Mouse (Mus musculus) mouse embryonic stem cell (cell line): ENCODE results near the gene Gys2.
"Not testable (repeated sequence)": the region's sequence is repeated elsewhere in the genome, so short reads cannot be mapped to it uniquely, and the experiment has no call there.

Experiments
- in situ Hi-C, 2 experiments: fragments of 300-500 bp; cut with MboI; formaldehyde crosslinking; loops; 1 replicate in 1 of 2; 3 replicates in 1 of 2; pipeline ENCODE4 v1.14.3; 2019 to 2020; ENCODE audit warnings: low sequenced_read_pairs in 2 of 2, low pct_unique_long_range_greater_than_20kb in 1 of 2, mixed read lengths in 1 of 2; ENCODE audit not compliant: unreplicated experiment in 1 of 2

Gys2 gene

GRCm38 (mm10) chr6:142472801-142473203 lies at the start of gene Gys2:
Gene Gys2 (minus strand): TSS chr6:142473109.
- in situ Hi-C loops, result no loop called here

GRCm38 (mm10) chr6:142521591-142522110 lies 48.7 kb upstream of the Gys2 start:
- in situ Hi-C loops, result loop anchor here (10.0 to 25.0 kb wide), 3 partner anchors 213 to 616 kb away; no protein-coding TSS in a partner anchor

- in situ Hi-C loops, result loop anchor here (10.0 to 25.0 kb wide), 3 partner anchors 134 to 618 kb away; partner anchors contain the start of genes Golt1b (in 1 of the 2) and Recql (in 1 of the 2)
Observed at GRCm38 (mm10) chr6:142519110-142519509, 46.2 kb upstream of the Gys2 start.

GRCm38 (mm10) chr6:142515379-142515778 lies 42.5 kb upstream of the Gys2 start:
- in situ Hi-C loops, result loop anchor here (10.0 to 25.0 kb wide), 3 partner anchors 131 to 622 kb away; partner anchors contain the start of genes Golt1b (in 1 of the 2) and Recql (in 1 of the 2)

GRCm38 (mm10) chr6:142514912-142515311 lies 42.0 kb upstream of the Gys2 start:
- in situ Hi-C loops, result loop anchor here (10.0 to 25.0 kb wide), 3 partner anchors 130 to 622 kb away; partner anchors contain the start of genes Golt1b (in 1 of the 2) and Recql (in 1 of the 2)

- in situ Hi-C loops, result loop anchor here (10.0 to 25.0 kb wide), 3 partner anchors 128 to 624 kb away; partner anchors contain the start of genes Golt1b (in 1 of the 2) and Recql (in 1 of the 2)
Observed at GRCm38 (mm10) chr6:142512902-142513301, 40.0 kb upstream of the Gys2 start.

- in situ Hi-C loops, result loop anchor here (10.0 to 25.0 kb wide), 3 partner anchors 127 to 626 kb away; partner anchors contain the start of genes Golt1b (in 1 of the 2) and Recql (in 1 of the 2)
Observed at GRCm38 (mm10) chr6:142511516-142512135, 38.7 kb upstream of the Gys2 start.

GRCm38 (mm10) chr6:142508663-142509062 lies 35.8 kb upstream of the Gys2 start:
- in situ Hi-C loops, result loop anchor here in 1 of 2 experiments (25.0 kb wide), 2 partner anchors 479 to 629 kb away; no protein-coding TSS in a partner anchor

- in situ Hi-C loops, result loop anchor here in 1 of 2 experiments (25.0 kb wide), 2 partner anchors 480 to 630 kb away; no protein-coding TSS in a partner anchor
Observed at GRCm38 (mm10) chr6:142507785-142508162, 34.9 kb upstream of the Gys2 start, which contains the start of gene Ldhb. Gene Ldhb (minus strand): TSS chr6:142507957.

- in situ Hi-C loops, result loop anchor here in 1 of 2 experiments (25.0 kb wide), 2 partner anchors 480 to 630 kb away; no protein-coding TSS in a partner anchor
Observed at GRCm38 (mm10) chr6:142507033-142507784, 34.3 kb upstream of the Gys2 start.

- in situ Hi-C loops, result loop anchor here in 1 of 2 experiments (25.0 kb wide), 2 partner anchors 481 to 631 kb away; no protein-coding TSS in a partner anchor
Observed at GRCm38 (mm10) chr6:142506338-142507032, 33.6 kb upstream of the Gys2 start.

GRCm38 (mm10) chr6:142503601-142504000 lies 30.7 kb upstream of the Gys2 start:
- in situ Hi-C loops, result loop anchor here in 1 of 2 experiments (25.0 kb wide), 2 partner anchors 484 to 634 kb away; no protein-coding TSS in a partner anchor

- in situ Hi-C loops, result loop anchor here in 1 of 2 experiments (25.0 kb wide), 2 partner anchors 485 to 635 kb away; no protein-coding TSS in a partner anchor
Observed at GRCm38 (mm10) chr6:142502519-142503125, 29.7 kb upstream of the Gys2 start.

- in situ Hi-C loops, result not testable (repeated sequence)
Observed at GRCm38 (mm10) chr6:142490114-142490513, 17.2 kb upstream of the Gys2 start.

- in situ Hi-C loops, result no loop called here
Observed at GRCm38 (mm10) chr6:142487638-142488037, 14.7 kb upstream of the Gys2 start.

- in situ Hi-C loops, result no loop called here
Observed at GRCm38 (mm10) chr6:142485478-142486123, 12.7 kb upstream of the Gys2 start.

GRCm38 (mm10) chr6:142477239-142477638 lies 4.3 kb upstream of the Gys2 start:
- in situ Hi-C loops, result no loop called here
